Mouse (Mus musculus) limb, embryonic 12.5 days (tissue): ENCODE data around the gene Stk39. TPM values are rescaled to one million over a fixed set of nuclear protein-coding genes. Genes with fewer than 3 reads are reported as not detected.

Source experiments
- ATAC-seq: fragments of 200-750 bp; cut with Nextera tagmentation; 2 replicates; pipeline ENCODE4 v1.8.0; 2017; ENCODE audit warnings: low read depth, moderate TSS enrichment; ENCODE audit not compliant: insufficient number of reproducible peaks, insufficient read depth, low FRiP score, low TSS enrichment
- H3K27ac ChIP-seq: fragments of 300-500 bp; sonication (generic); 2 replicates; pipeline ENCODE4 v1.5.1; 2016; ENCODE audit warnings: mild to moderate bottlenecking, moderate library complexity
- H3K27me3 ChIP-seq: fragments of 300-500 bp; sonication (generic); 2 replicates; pipeline ENCODE4 v1.6.1; 2016; ENCODE audit warnings: mild to moderate bottlenecking, moderate library complexity
- H3K36me3 ChIP-seq: fragments of 300-500 bp; sonication (generic); 2 replicates; pipeline ENCODE4 v1.6.1; 2016; ENCODE audit warnings: mild to moderate bottlenecking, moderate library complexity
- H3K4me1 ChIP-seq: fragments of 300-500 bp; sonication (generic); replicated peaks from 2 replicates; pipeline ENCODE4 v1.6.1; 2016
- H3K4me2 ChIP-seq: fragments of 300-500 bp; sonication (generic); 2 replicates; pipeline ENCODE4 v1.6.1; 2016; ENCODE audit warnings: mild to moderate bottlenecking, moderate library complexity
- H3K4me3 ChIP-seq: fragments of 300-500 bp; sonication (generic); replicated peaks from 2 replicates; pipeline ENCODE4 v1.5.1; 2016; ENCODE audit warnings: mild to moderate bottlenecking
- H3K9ac ChIP-seq: fragments of 300-500 bp; sonication (generic); replicated peaks from 2 replicates; pipeline ENCODE4 v1.6.1; 2016; ENCODE audit warnings: mild to moderate bottlenecking, moderate library complexity
- H3K9me3 ChIP-seq: fragments of 300-500 bp; sonication (generic); 2 replicates; pipeline ENCODE4 v1.6.1; 2016; ENCODE audit warnings: mild to moderate bottlenecking, moderate library complexity
- WGBS: fragments of 180-500 bp; shearing (Covaris S2); methylation state at CpG from one replicate; pipeline ENCODE4 v1.1.7; 2016; 5-methylcytosine and 5-hydroxymethylcytosine counted together
- polyA plus RNA-seq: library from polyadenylated mRNA; unstranded; fragments of >200 nt; fragmentation: Nextera tagmentation; extraction: Ambion mirVana; gene quantifications from 2 replicates; pipeline ENCODE4 v1.2.1, GENCODE M21; 2016

Stk39 gene
- polyA plus RNA-seq, 1 experiment from 2014 or later = 18.5 TPM

GRCm38 (mm10) chr2:68281575-68281974 lies 190.5 kb downstream of the Stk39 start:
- 94% methylated on average over 3 of the region's 3 CpGs for WGBS
- no peak overlapping the region for H3K4me2 ChIP-seq
- no peak for ATAC-seq
- no peaks in the 10 kb centered on the region for H3K27me3 ChIP-seq
- H3K4me3 ChIP-seq = no peak overlapping the region
- peaks cover 6% of the 10 kb centered on the region; the same call in 1 of the 2 replicates for H3K36me3 ChIP-seq
- H3K9ac ChIP-seq = no peak overlapping the region
- peaks cover 9% of the 10 kb centered on the region for H3K4me1 ChIP-seq
- no peaks in the 10 kb centered on the region for H3K9me3 ChIP-seq
- no peak overlapping the region for H3K27ac ChIP-seq

- no peaks in the 10 kb centered on the region for H3K27me3 ChIP-seq
- H3K4me2 ChIP-seq = no peak overlapping the region
- H3K9ac ChIP-seq = no peak overlapping the region
- H3K9me3 ChIP-seq = no peaks in the 10 kb centered on the region
- peaks cover 10% of the 10 kb centered on the region for H3K36me3 ChIP-seq
- no peak overlapping the region for H3K4me3 ChIP-seq
- no peaks in the 10 kb centered on the region for H3K4me1 ChIP-seq
- no peak for ATAC-seq
- 80% methylated on average over 4 of the region's 4 CpGs for WGBS
- no peak overlapping the region for H3K27ac ChIP-seq
These were observed 200.8 kb downstream of the Stk39 start for GRCm38 (mm10) chr2:68271301-68271700.

GRCm38 (mm10) chr2:68270836-68271235 lies 201.2 kb downstream of the Stk39 start:
- WGBS = 80% methylated on average over 6 of the region's 6 CpGs
- no peak overlapping the region for H3K4me3 ChIP-seq
- H3K36me3 ChIP-seq = peaks cover 10% of the 10 kb centered on the region
- H3K27ac ChIP-seq = no peak overlapping the region
- no peaks in the 10 kb centered on the region for H3K4me1 ChIP-seq
- no peak overlapping the region for H3K9ac ChIP-seq
- no peak for ATAC-seq
- no peak overlapping the region for H3K4me2 ChIP-seq
- H3K9me3 ChIP-seq = no peaks in the 10 kb centered on the region
- H3K27me3 ChIP-seq = no peaks in the 10 kb centered on the region

- H3K27me3 ChIP-seq = no peaks in the 10 kb centered on the region
- 89% methylated on average over 4 of the region's 4 CpGs for WGBS
These were observed 202.4 kb downstream of the Stk39 start for GRCm38 (mm10) chr2:68269646-68270045.

GRCm38 (mm10) chr2:68264826-68265225 lies 207.2 kb downstream of the Stk39 start:
- Histone ChIP-seq H3K4me2 (no peak overlapping the region), H3K27ac (no peak overlapping the region), H3K4me3 (no peak overlapping the region), H3K4me1 (no peaks in the 10 kb centered on the region), H3K9me3 (no peaks in the 10 kb centered on the region), H3K9ac (no peak overlapping the region), H3K36me3 (no peaks in the 10 kb centered on the region), H3K27me3 (no peaks in the 10 kb centered on the region)
- WGBS = 79% methylated on average over 5 of the region's 5 CpGs
- ATAC-seq = no peak

More at GRCm38 (mm10) chr2:68269646-68270045, 202.4 kb downstream of the Stk39 start:
- no peaks in the 10 kb centered on the region for H3K4me1 ChIP-seq
- no peak overlapping the region for H3K9ac ChIP-seq
- peaks cover 10% of the 10 kb centered on the region for H3K36me3 ChIP-seq
- no peak for ATAC-seq
- H3K4me3 ChIP-seq = no peak overlapping the region
- H3K4me2 ChIP-seq = no peak overlapping the region
- H3K9me3 ChIP-seq = no peaks in the 10 kb centered on the region
- H3K27ac ChIP-seq = no peak overlapping the region

- Histone ChIP-seq H3K4me3 (no peak overlapping the region), H3K36me3 (no peaks in the 10 kb centered on the region; the same call in 1 of the 2 replicates), H3K9me3 (no peaks in the 10 kb centered on the region), H3K27me3 (no peaks in the 10 kb centered on the region), H3K4me2 (no peak overlapping the region), H3K9ac (no peak overlapping the region), H3K27ac (no peak overlapping the region), H3K4me1 (no peaks in the 10 kb centered on the region)
- no peak for ATAC-seq
- 85% methylated on average over 2 of the region's 2 CpGs for WGBS
These were observed 211.2 kb downstream of the Stk39 start for GRCm38 (mm10) chr2:68260911-68261310.

- Histone ChIP-seq H3K27me3 (no peaks in the 10 kb centered on the region), H3K4me1 (no peaks in the 10 kb centered on the region), H3K4me2 (no peak overlapping the region), H3K27ac (no peak overlapping the region), H3K9ac (no peak overlapping the region), H3K9me3 (no peaks in the 10 kb centered on the region), H3K36me3 (no peaks in the 10 kb centered on the region; the same call in 1 of the 2 replicates), H3K4me3 (no peak overlapping the region)
- no peak for ATAC-seq
- 71% methylated on average over 6 of the region's 6 CpGs for WGBS
These were observed 214.5 kb downstream of the Stk39 start for GRCm38 (mm10) chr2:68257571-68257970.

GRCm38 (mm10) chr2:68256472-68256871 lies 215.6 kb downstream of the Stk39 start:
- H3K27me3 ChIP-seq = no peaks in the 10 kb centered on the region
- H3K27ac ChIP-seq = no peak overlapping the region
- no peaks in the 10 kb centered on the region for H3K9me3 ChIP-seq
- H3K4me3 ChIP-seq = no peak overlapping the region
- no peaks in the 10 kb centered on the region; the same call in 1 of the 2 replicates for H3K36me3 ChIP-seq
- no peak overlapping the region for H3K4me2 ChIP-seq
- no peak overlapping the region for H3K9ac ChIP-seq
- H3K4me1 ChIP-seq = no peaks in the 10 kb centered on the region
- ATAC-seq = no peak
- 93% methylated on average over 8 of the region's 8 CpGs for whole genome bisulfite sequencing

- no peaks in the 10 kb centered on the region for H3K27me3 ChIP-seq
- ATAC-seq = no peak
- H3K4me1 ChIP-seq = no peaks in the 10 kb centered on the region
- no peak overlapping the region for H3K4me2 ChIP-seq
- no peak overlapping the region for H3K9ac ChIP-seq
- no peaks in the 10 kb centered on the region for H3K9me3 ChIP-seq
- H3K36me3 ChIP-seq = no peaks in the 10 kb centered on the region; the same call in 1 of the 2 replicates
- no peak overlapping the region for H3K4me3 ChIP-seq
- no peak overlapping the region for H3K27ac ChIP-seq
- 46% methylated on average over 4 of the region's 4 CpGs for WGBS
These were observed 217.3 kb downstream of the Stk39 start for GRCm38 (mm10) chr2:68254756-68255155.

- no peak overlapping the region for H3K4me3 ChIP-seq
- H3K27me3 ChIP-seq = no peaks in the 10 kb centered on the region
- 91% methylated on average over 2 of the region's 2 CpGs for WGBS
- ATAC-seq = no peak
- no peak overlapping the region for H3K27ac ChIP-seq
- H3K4me2 ChIP-seq = no peak overlapping the region
- no peaks in the 10 kb centered on the region for H3K9me3 ChIP-seq
- no peak overlapping the region for H3K9ac ChIP-seq
- H3K36me3 ChIP-seq = no peaks in the 10 kb centered on the region; the same call in 1 of the 2 replicates
- H3K4me1 ChIP-seq = no peaks in the 10 kb centered on the region
These were observed 218.8 kb downstream of the Stk39 start for GRCm38 (mm10) chr2:68253222-68253621.

GRCm38 (mm10) chr2:68252048-68252758 lies 219.9 kb downstream of the Stk39 start:
- no peaks in the 10 kb centered on the region for H3K27me3 ChIP-seq
- H3K9me3 ChIP-seq = no peaks in the 10 kb centered on the region
- H3K4me1 ChIP-seq = no peaks in the 10 kb centered on the region
- ATAC-seq = no peak
- no peak overlapping the region for H3K4me3 ChIP-seq
- H3K4me2 ChIP-seq = no peak overlapping the region
- 91% methylated on average over 6 of the region's 6 CpGs for WGBS
- H3K36me3 ChIP-seq = no peaks in the 10 kb centered on the region; the same call in 1 of the 2 replicates
- H3K9ac ChIP-seq = no peak overlapping the region
- no peak overlapping the region for H3K27ac ChIP-seq

- WGBS = 80% methylated on average over 10 of the region's 10 CpGs
- no peak overlapping the region for H3K4me2 ChIP-seq
- no peak for ATAC-seq
- no peaks in the 10 kb centered on the region for H3K9me3 ChIP-seq
- no peaks in the 10 kb centered on the region for H3K4me1 ChIP-seq
- no peaks in the 10 kb centered on the region for H3K27me3 ChIP-seq
- no peak overlapping the region for H3K27ac ChIP-seq
- H3K4me3 ChIP-seq = no peak overlapping the region
- no peak overlapping the region for H3K9ac ChIP-seq
- H3K36me3 ChIP-seq = no peaks in the 10 kb centered on the region; the same call in 1 of the 2 replicates
These were observed 221.2 kb downstream of the Stk39 start for GRCm38 (mm10) chr2:68250897-68251296.
